Mouse (Mus musculus) liver, embryonic 14.5 days (tissue): ENCODE measurements at regions not wholly inside any gene's neighbourhood (a gene's known extent, or its start where the extent isn't known, plus 50 kb on each side); places are given as distances from the start of the nearest gene placed in this dataset.

ENCODE experiments used
- CTCF ChIP-seq: IDR thresholded peaks from 2 replicates; pipeline ENCODE4 v1.5.1; 2016; ENCODE audit warnings: antibody characterized with exemption, low read depth, control low read depth
- EP300 ChIP-seq: IDR thresholded peaks from 2 replicates; pipeline ENCODE4 v1.6.1; 2016; ENCODE audit warnings: antibody characterized with exemption, low read depth

DNA sequence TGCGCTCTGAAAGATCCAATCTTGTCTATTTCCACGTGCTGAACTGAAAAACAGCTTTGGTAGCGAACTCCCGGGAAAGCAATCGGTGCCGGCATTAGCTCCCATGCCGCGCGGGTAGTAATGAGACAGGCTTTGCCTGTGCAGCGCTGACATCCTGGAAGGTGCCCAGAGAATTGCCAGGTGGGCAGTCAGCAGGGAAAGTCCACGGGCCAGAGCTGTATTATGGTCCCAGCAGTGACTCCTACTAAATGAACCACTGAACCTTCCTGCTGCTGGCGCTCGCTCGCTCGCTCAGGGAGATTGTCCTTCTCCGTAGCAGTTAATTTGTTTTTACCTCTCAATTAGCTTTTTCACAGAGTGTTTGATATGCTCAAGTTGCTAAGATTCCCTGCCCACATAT is 180.3 kb upstream of the Dnajc24 start:
- TF ChIP-seq CTCF = no peak
- TF ChIP-seq EP300 = no peak
